Mouse (Mus musculus): ENCODE results near the gene Gm3317. TPM values are rescaled to one million over a fixed set of nuclear protein-coding genes. Genes with fewer than 3 reads are reported as not detected.
"Not testable (repeated sequence)": the region's sequence is repeated elsewhere in the genome, so short reads cannot be mapped to it uniquely, and the experiment has no call there.

The Gm3317 gene
- not detected in 2 replicates for polyA plus RNA-seq (2012; rRNA removed)
- not detected in 2 replicates for polyA plus RNA-seq (2014; fragmentation: Nextera tagmentation; extraction: Ambion mirVana)

DNA sequence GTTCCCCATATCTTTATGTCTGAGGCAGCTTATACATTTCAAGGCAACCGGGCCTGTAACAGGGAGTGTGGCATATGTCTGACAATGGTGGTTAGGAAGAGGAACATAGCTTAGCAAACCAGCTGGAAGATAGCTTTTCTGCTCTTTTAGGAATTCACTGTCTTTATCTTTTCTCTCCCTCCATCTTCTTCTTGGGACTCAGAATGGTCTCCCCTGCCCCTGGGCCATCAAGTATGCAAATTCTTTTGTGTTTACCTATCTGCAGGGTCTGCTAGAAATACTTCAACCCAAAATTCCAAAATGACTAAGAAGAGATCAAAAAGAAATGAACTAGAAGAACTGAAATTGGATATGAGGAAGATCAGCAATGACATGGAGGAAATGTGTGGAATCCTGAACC lies at the start of gene Gm3317:
Gm3317 (plus strand) TSS at position 301 of the 400 bp plus-strand sequence.
- H3K4me1 ChIP-seq (ENCODE audit: control insufficient read depth, insufficient read depth, low read length); DNase-seq (ENCODE audit: low spot score); H3K27ac ChIP-seq (replicated peaks; ENCODE audit: low read depth, low read length); H3K36me3 ChIP-seq (ENCODE audit: control insufficient read depth, insufficient read depth, low read length); H3K27me3 ChIP-seq (ENCODE audit: control insufficient read depth, insufficient read depth, low read length); H3K9ac ChIP-seq (ENCODE audit: low read depth, low read length, severe bottlenecking); H3K4me3 ChIP-seq (replicated peaks; ENCODE audit: low read length); H3K4me2 ChIP-seq (replicated peaks; ENCODE audit: low read depth, low read length, severe bottlenecking); H3K9me3 ChIP-seq (ENCODE audit: control insufficient read depth, low read length); ATAC-seq (ENCODE audit: low FRiP score, low read depth): not testable (repeated sequence)
- no CpG with 5 or more reads among the region's 1 CpGs for WGBS

DNA sequence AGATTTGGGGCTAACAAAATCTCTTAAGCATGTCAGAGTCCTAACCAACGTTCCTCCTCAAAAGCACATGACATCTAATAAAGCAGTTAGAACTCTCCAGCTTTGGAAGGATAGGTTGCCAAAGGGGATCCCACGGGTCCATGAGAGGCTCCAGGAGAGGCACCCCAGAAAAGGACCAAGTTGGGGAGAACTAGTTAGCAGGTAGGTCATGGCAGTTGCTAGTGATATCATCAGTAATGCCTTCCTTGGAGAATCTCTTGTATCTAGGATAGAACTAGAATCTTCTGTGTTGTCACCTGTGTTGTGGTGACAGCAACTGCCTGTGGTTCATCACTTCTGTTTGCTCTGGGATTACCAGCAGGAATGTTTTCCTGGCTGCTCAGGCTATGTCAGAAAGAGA lies 33.1 kb upstream of the Gm3317 start, which contains the start of gene Gm8279:
Gm8279 (plus strand) TSS at position 301 of the 400 bp plus-strand sequence.
- not testable (repeated sequence) for H3K4me1 ChIP-seq (ENCODE audit: control insufficient read depth, insufficient read depth, low read length); H3K27ac ChIP-seq (replicated peaks; ENCODE audit: low read depth, low read length); H3K4me3 ChIP-seq (replicated peaks; ENCODE audit: low read length); H3K27me3 ChIP-seq (ENCODE audit: control insufficient read depth, insufficient read depth, low read length); H3K36me3 ChIP-seq (ENCODE audit: control insufficient read depth, insufficient read depth, low read length); H3K9ac ChIP-seq (ENCODE audit: low read depth, low read length, severe bottlenecking); H3K9me3 ChIP-seq (ENCODE audit: control insufficient read depth, low read length); H3K4me2 ChIP-seq (replicated peaks; ENCODE audit: low read depth, low read length, severe bottlenecking); DNase-seq (ENCODE audit: low spot score); ATAC-seq (ENCODE audit: low FRiP score, low read depth)
- WGBS, result 80% methylated on average over 2 of the region's 2 CpGs

DNA sequence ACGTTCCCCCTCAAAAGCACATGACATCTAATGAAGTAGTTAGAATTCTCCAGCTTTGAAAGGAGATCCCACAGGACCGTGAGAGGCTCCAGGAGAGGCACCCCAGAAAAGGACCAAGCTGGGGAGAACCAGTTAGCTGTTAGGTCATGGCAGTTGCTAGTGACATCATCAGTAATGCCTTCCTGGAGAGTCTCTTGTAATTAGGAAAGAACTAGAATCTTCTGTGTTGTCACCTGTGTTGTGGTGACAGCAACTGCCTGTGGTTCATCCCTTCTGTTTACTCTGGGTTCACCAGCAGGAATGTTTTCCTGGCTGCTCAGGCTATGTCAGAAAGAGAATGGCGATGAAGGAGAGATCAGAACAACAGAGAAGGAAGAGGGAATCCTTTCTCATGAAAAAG lies 21.2 kb downstream of the Gm3317 start, which contains the start of gene Gm8271:
Gm8271 (plus strand) TSS at position 301 of the 400 bp plus-strand sequence.
- not testable (repeated sequence) for H3K9me3 ChIP-seq (ENCODE audit: control insufficient read depth, low read length); H3K27me3 ChIP-seq (ENCODE audit: control insufficient read depth, insufficient read depth, low read length); DNase-seq (ENCODE audit: low spot score); H3K4me2 ChIP-seq (replicated peaks; ENCODE audit: low read depth, low read length, severe bottlenecking); H3K4me1 ChIP-seq (ENCODE audit: control insufficient read depth, insufficient read depth, low read length); H3K9ac ChIP-seq (ENCODE audit: low read depth, low read length, severe bottlenecking); H3K27ac ChIP-seq (replicated peaks; ENCODE audit: low read depth, low read length); H3K36me3 ChIP-seq (ENCODE audit: control insufficient read depth, insufficient read depth, low read length); ATAC-seq (ENCODE audit: low FRiP score, low read depth); H3K4me3 ChIP-seq (replicated peaks; ENCODE audit: low read length)
- WGBS, result no CpG with 5 or more reads among the region's 3 CpGs

Other genes starting within 250 kb of the Gm3317 start
- gene Gm8297, start 180.6 kb upstream of the Gm3317 start, polyA plus RNA-seq (2012; rRNA removed), result not detected in 2 replicates
- gene Gm8297, start 180.6 kb upstream of the Gm3317 start, polyA plus RNA-seq (2014; fragmentation: Nextera tagmentation; extraction: Ambion mirVana), result not detected in 2 replicates
- gene Gm3298, start 148.6 kb upstream of the Gm3317 start, polyA plus RNA-seq (2012; rRNA removed), result not detected in 2 replicates
- gene Gm3298, start 148.6 kb upstream of the Gm3317 start, polyA plus RNA-seq (2014; fragmentation: Nextera tagmentation; extraction: Ambion mirVana), result not detected in 2 replicates
- gene 4930555G01Rik, start 113.9 kb upstream of the Gm3317 start, polyA plus RNA-seq (2012; rRNA removed), result not detected in 2 replicates
- not detected in 2 replicates for gene 4930555G01Rik, start 113.9 kb upstream of the Gm3317 start, polyA plus RNA-seq (2014; fragmentation: Nextera tagmentation; extraction: Ambion mirVana)
- gene Gm8281, start 93.5 kb upstream of the Gm3317 start, polyA plus RNA-seq (2012; rRNA removed), result 1.1 and 2.1 TPM in 2 replicates
- gene Gm8281, start 93.5 kb upstream of the Gm3317 start, polyA plus RNA-seq (2014; fragmentation: Nextera tagmentation; extraction: Ambion mirVana), result 0.32 and 0.43 TPM in 2 replicates
- gene Gm8279, start 33.0 kb upstream of the Gm3317 start, polyA plus RNA-seq (2012; rRNA removed), result not detected in 2 replicates
- gene Gm8279, start 33.0 kb upstream of the Gm3317 start, polyA plus RNA-seq (2014; fragmentation: Nextera tagmentation; extraction: Ambion mirVana), result not detected in 2 replicates
- not detected in 2 replicates for gene Gm8271, start 21.3 kb downstream of the Gm3317 start, polyA plus RNA-seq (2012; rRNA removed)
- gene Gm8271, start 21.3 kb downstream of the Gm3317 start, polyA plus RNA-seq (2014; fragmentation: Nextera tagmentation; extraction: Ambion mirVana), result not detected in 2 replicates
- not detected in 2 replicates for gene Gm3526, start 96.0 kb downstream of the Gm3317 start, polyA plus RNA-seq (2012; rRNA removed)
- not detected in 2 replicates for gene Gm3526, start 96.0 kb downstream of the Gm3317 start, polyA plus RNA-seq (2014; fragmentation: Nextera tagmentation; extraction: Ambion mirVana)
- gene Gm3542, start 170.4 kb downstream of the Gm3317 start, polyA plus RNA-seq (2012; rRNA removed), result not detected in 2 replicates
- gene Gm3542, start 170.4 kb downstream of the Gm3317 start, polyA plus RNA-seq (2014; fragmentation: Nextera tagmentation; extraction: Ambion mirVana), result not detected in 2 replicates
- gene Gm3500, start 224.5 kb downstream of the Gm3317 start, polyA plus RNA-seq (2012; rRNA removed), result 0.05 and 0.16 TPM in 2 replicates
- gene Gm3500, start 224.5 kb downstream of the Gm3317 start, polyA plus RNA-seq (2014; fragmentation: Nextera tagmentation; extraction: Ambion mirVana), result not detected in 2 replicates